Mouse (Mus musculus) hindbrain, embryonic 13.5 days (tissue): ENCODE measurements around the gene D330045A20Rik. TPM values are rescaled to one million over a fixed set of nuclear protein-coding genes. Genes with fewer than 3 reads are reported as not detected.
"Not testable (repeated sequence)": the region's sequence is repeated elsewhere in the genome, so short reads cannot be mapped to it uniquely, and the experiment has no call there.

Experiments used
- ATAC-seq: fragments of 200-750 bp; cut with Nextera tagmentation; 2 replicates; pipeline ENCODE4 v1.8.0; 2017; ENCODE audit warnings: moderate TSS enrichment; ENCODE audit not compliant: low FRiP score
- H3K27ac ChIP-seq: fragments of 300-500 bp; sonication (generic); 2 replicates; pipeline ENCODE4 v1.5.1; 2015; ENCODE audit warnings: inconsistent platforms, mild to moderate bottlenecking, moderate library complexity
- H3K27me3 ChIP-seq: fragments of 300-500 bp; sonication (generic); 2 replicates; pipeline ENCODE4 v1.6.1; 2015; ENCODE audit warnings: mild to moderate bottlenecking, inconsistent platforms
- H3K36me3 ChIP-seq: fragments of 300-500 bp; sonication (generic); 2 replicates; pipeline ENCODE4 v1.6.1; 2015; ENCODE audit warnings: mild to moderate bottlenecking, inconsistent platforms
- H3K4me1 ChIP-seq: fragments of 300-500 bp; sonication (generic); replicated peaks from 2 replicates; pipeline ENCODE4 v1.6.1; 2015; ENCODE audit warnings: inconsistent platforms
- H3K4me2 ChIP-seq: fragments of 300-500 bp; sonication (generic); 2 replicates; pipeline ENCODE4 v1.6.1; 2015; ENCODE audit warnings: inconsistent platforms, mild to moderate bottlenecking, moderate library complexity
- H3K4me3 ChIP-seq: fragments of 300-500 bp; sonication (generic); 2 replicates; pipeline ENCODE4 v1.5.1; 2015; ENCODE audit warnings: mild to moderate bottlenecking, inconsistent platforms
- H3K9ac ChIP-seq: fragments of 300-500 bp; sonication (generic); 2 replicates; pipeline ENCODE4 v1.6.1; 2015; ENCODE audit warnings: mild to moderate bottlenecking, inconsistent platforms
- H3K9me3 ChIP-seq: fragments of 300-500 bp; sonication (generic); 2 replicates; pipeline ENCODE4 v1.6.1; 2016; ENCODE audit warnings: inconsistent platforms
- WGBS: fragments of 180-500 bp; shearing (Covaris S2); methylation state at CpG from one replicate; pipeline ENCODE4 v1.1.7; 2015; 5-methylcytosine and 5-hydroxymethylcytosine counted together
- polyA plus RNA-seq: library from polyadenylated mRNA; unstranded; fragments of >200 nt; fragmentation: Nextera tagmentation; extraction: Ambion mirVana; gene quantifications from 2 replicates; pipeline ENCODE4 v1.2.1, GENCODE M21; 2015

D330045A20Rik gene
- 0.68 and 0.87 TPM in 2 replicates for polyA plus RNA-seq

DNA sequence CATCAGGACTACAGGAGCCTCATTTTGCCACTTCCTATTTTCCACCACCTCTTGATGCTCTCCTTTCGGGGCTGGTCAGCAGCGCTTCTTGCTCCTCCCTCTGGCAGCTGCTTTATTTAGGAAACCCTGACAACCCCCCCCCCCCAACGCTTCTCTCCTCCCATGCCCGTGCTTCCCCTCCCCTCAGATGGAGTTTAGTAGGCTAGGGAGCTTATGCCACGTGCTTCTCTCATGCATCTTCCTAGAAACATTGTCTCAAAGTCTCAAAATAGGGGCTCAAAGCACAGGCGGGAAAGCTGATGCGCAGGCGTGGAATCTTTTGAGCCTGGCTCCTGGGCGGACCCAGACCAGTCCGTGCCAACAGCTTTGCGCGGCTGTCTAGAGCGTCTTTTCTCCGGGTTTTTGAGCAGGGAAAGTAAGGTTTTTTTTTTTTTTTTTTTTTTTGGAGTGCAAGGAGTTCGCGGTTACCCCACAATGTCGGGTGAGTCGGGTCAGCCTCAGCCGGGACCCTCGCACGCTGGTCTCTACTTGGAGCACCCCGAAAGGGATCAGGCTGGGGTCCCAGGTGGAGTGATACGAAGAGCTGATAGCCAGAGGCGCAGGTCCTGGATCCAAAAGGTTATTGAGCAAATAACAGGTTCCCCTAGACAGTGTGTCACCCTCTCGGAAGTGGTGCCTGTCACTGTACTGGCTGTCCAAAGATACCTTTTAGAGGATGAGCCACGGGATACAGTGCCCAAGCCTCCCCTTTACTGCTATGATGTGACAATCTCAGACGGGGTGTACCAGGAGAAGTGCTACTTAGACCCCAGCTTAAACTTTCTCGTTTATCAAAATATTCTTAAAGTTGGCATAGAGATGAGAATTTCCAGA lies at the start of gene D330045A20Rik:
TSS of gene D330045A20Rik (plus strand) at position 346 of the 873 bp plus-strand sequence.
- no peaks in the 10 kb centered on the region for H3K9me3 ChIP-seq
- ATAC-seq, result peak; percentile 81
- H3K4me3 ChIP-seq, result peak within 1 kb of the TSS; percentile 39
- WGBS, result 21% methylated on average over 28 of the region's 28 CpGs
- H3K4me1 ChIP-seq, result no peaks in the 10 kb centered on the region
- peak within 1 kb of the TSS; percentile 55 for H3K4me2 ChIP-seq
- no peak within 1 kb of the TSS for H3K27ac ChIP-seq
- H3K9ac ChIP-seq, result peak within 1 kb of the TSS; percentile 56; the same call in 1 of the 2 replicates
- H3K36me3 ChIP-seq, result no peaks in the 10 kb centered on the region
- H3K27me3 ChIP-seq, result peaks cover 19% of the 10 kb centered on the region; the same call in 1 of the 2 replicates

- no peak overlapping the region for H3K27ac ChIP-seq
- 82% methylated on average over 2 of the region's 2 CpGs for WGBS
- H3K4me2 ChIP-seq, result no peak overlapping the region
- no peak overlapping the region for H3K9ac ChIP-seq
- ATAC-seq, result no peak
- H3K4me3 ChIP-seq, result no peak overlapping the region
- no peaks in the 10 kb centered on the region for H3K9me3 ChIP-seq
- no peaks in the 10 kb centered on the region for H3K36me3 ChIP-seq
- H3K27me3 ChIP-seq, result peaks cover 7% of the 10 kb centered on the region; the same call in 1 of the 2 replicates
- H3K4me1 ChIP-seq, result no peaks in the 10 kb centered on the region
These were observed 47.6 kb upstream of the D330045A20Rik start for GRCm38 (mm10) chrX:139432550-139432949.

- Histone ChIP-seq H3K9me3 (no peaks in the 10 kb centered on the region), H3K4me1 (no peaks in the 10 kb centered on the region), H3K4me2 (no peak overlapping the region), H3K27ac (no peak overlapping the region), H3K36me3 (no peaks in the 10 kb centered on the region), H3K27me3 (peaks cover 7% of the 10 kb centered on the region; the same call in 1 of the 2 replicates), H3K4me3 (no peak overlapping the region), H3K9ac (no peak overlapping the region)
- WGBS, result 63% methylated on average over 2 of the region's 2 CpGs
- no peak for ATAC-seq
These were observed 45.0 kb upstream of the D330045A20Rik start for GRCm38 (mm10) chrX:139435202-139435601.

GRCm38 (mm10) chrX:139441057-139441456 lies 39.1 kb upstream of the D330045A20Rik start:
- not testable (repeated sequence) for ATAC-seq, H3K4me1 ChIP-seq, H3K36me3 ChIP-seq

GRCm38 (mm10) chrX:139456812-139457211 lies 23.4 kb upstream of the D330045A20Rik start:
- H3K27ac ChIP-seq, result no peak overlapping the region
- no peak overlapping the region for H3K4me2 ChIP-seq
- H3K36me3 ChIP-seq, result no peaks in the 10 kb centered on the region
- ATAC-seq, result no peak
- no peaks in the 10 kb centered on the region for H3K4me1 ChIP-seq
- 58% methylated on average over 2 of the region's 2 CpGs for WGBS
- no peaks in the 10 kb centered on the region for H3K27me3 ChIP-seq
- no peak overlapping the region for H3K9ac ChIP-seq
- no peaks in the 10 kb centered on the region for H3K9me3 ChIP-seq
- no peak overlapping the region for H3K4me3 ChIP-seq

More at GRCm38 (mm10) chrX:139441057-139441456, 39.1 kb upstream of the D330045A20Rik start:
- not testable (repeated sequence) for H3K9me3 ChIP-seq, H3K4me2 ChIP-seq, H3K27ac ChIP-seq, H3K4me3 ChIP-seq, H3K27me3 ChIP-seq, H3K9ac ChIP-seq
- 94% methylated on average over 22 of the region's 22 CpGs for WGBS

DNA sequence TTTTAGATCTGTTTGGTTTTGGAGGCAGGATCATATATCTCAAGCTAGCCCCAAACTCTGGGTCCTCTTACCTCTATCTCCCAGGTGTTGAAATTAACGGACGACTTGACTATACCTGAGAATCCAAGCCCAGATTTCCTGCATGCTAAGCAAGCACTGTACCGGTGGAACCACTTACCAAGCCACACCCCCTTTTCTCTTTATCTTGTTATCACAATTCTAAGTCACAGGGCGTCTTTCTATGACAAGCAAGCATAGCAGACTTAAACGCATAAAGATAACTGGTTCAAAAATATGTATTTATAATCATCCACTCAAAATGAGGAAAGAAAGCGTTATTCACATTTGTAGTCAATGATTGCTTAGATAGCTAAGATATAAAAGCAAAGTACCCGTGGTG lies 1.9 kb downstream of the D330045A20Rik start:
- Histone ChIP-seq H3K4me1 (no peaks in the 10 kb centered on the region), H3K27ac (no peak overlapping the region), H3K4me3 (no peak overlapping the region), H3K4me2 (no peak overlapping the region), H3K27me3 (peaks cover 19% of the 10 kb centered on the region; the same call in 1 of the 2 replicates), H3K9me3 (no peaks in the 10 kb centered on the region), H3K9ac (no peak overlapping the region), H3K36me3 (no peaks in the 10 kb centered on the region)
- no peak for ATAC-seq
- WGBS, result 77% methylated on average over 7 of the region's 7 CpGs

GRCm38 (mm10) chrX:139484974-139485373 lies 4.8 kb downstream of the D330045A20Rik start:
- H3K27me3 ChIP-seq, result peaks cover 15% of the 10 kb centered on the region; the same call in 1 of the 2 replicates
- no peak overlapping the region for H3K27ac ChIP-seq
- ATAC-seq, result no peak
- H3K4me2 ChIP-seq, result no peak overlapping the region
- H3K9me3 ChIP-seq, result no peaks in the 10 kb centered on the region
- no peak overlapping the region for H3K9ac ChIP-seq
- H3K4me3 ChIP-seq, result no peak overlapping the region
- H3K36me3 ChIP-seq, result no peaks in the 10 kb centered on the region
- H3K4me1 ChIP-seq, result no peaks in the 10 kb centered on the region
- WGBS, result 73% methylated on average over 1 of the region's 1 CpGs

DNA sequence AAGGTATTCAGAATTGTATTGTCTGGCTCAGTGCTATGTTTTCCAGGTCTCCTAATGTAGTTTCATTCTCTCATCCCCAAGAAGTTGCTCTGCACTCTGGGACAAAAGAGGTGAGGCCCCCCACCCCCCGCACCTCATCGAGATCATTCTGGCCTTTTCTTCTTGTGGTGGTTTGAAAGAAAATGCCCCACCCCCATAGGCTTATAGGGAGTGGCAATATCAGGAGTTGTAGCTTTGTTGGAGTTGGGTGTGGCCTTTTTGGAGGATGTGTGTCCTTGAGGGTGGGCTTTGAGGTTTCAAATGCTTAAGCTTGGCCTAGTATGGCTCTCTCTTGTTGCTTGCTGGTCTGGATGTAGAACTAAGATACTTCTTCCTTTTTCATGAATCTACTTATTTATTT lies 36.0 kb downstream of the D330045A20Rik start:
- Histone ChIP-seq H3K27ac (no peak overlapping the region), H3K4me1 (no peaks in the 10 kb centered on the region), H3K9me3 (no peaks in the 10 kb centered on the region), H3K9ac (no peak overlapping the region), H3K27me3 (0 out of 2 replicates have a peak, but pooled peaks cover 2% of the 10 kb centered on the region), H3K36me3 (no peaks in the 10 kb centered on the region), H3K4me2 (no peak overlapping the region), H3K4me3 (no peak overlapping the region)
- 93% methylated on average over 2 of the region's 2 CpGs for WGBS
- no peak for ATAC-seq

- Histone ChIP-seq H3K36me3 (no peaks in the 10 kb centered on the region), H3K27ac (no peak overlapping the region), H3K4me3 (no peak overlapping the region), H3K27me3 (0 out of 2 replicates have a peak, but pooled peaks cover 2% of the 10 kb centered on the region), H3K4me2 (no peak overlapping the region), H3K4me1 (no peaks in the 10 kb centered on the region), H3K9me3 (no peaks in the 10 kb centered on the region), H3K9ac (no peak overlapping the region)
- 90% methylated on average over 2 of the region's 2 CpGs for WGBS
- no peak for ATAC-seq
These were observed 39.1 kb downstream of the D330045A20Rik start for GRCm38 (mm10) chrX:139519251-139519650.

DNA sequence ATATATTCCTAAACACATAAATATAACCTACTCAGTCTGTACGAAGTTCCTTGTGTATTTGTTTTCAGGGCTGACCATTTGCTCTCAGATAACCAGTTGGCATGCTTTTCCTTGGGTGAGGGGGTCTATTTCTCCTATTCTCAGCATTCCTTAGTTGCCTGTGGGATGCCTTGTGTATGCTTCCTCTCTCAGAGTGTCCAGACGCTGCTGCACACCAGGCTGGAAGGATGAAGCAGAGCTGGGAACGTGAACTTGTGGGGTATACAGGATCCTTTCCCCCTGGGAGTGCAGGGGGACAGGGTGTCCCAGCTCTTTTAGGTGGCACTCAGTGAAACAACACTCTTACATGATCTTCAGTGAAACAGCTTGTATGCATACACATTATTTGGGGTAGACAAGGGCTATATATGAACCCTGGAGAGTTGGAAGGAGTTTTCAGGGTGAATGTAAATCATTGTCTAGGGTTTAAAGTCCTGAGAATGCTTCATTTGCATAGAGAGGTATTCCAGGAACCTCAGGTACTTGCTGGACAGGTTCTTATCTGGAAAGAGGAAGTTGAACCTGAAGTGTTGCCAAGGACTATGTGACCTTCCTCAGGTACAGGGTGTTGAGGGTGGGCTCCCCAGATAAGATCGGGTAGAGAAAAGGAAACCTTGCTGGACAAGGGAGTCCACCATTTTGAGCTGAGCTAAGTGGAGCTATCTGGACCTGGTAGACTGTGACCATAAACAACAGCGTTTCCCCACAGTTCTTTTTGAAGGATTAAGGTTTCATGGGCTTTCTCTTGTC lies 44.3 kb downstream of the D330045A20Rik start:
- WGBS, result 80% methylated on average over 5 of the region's 5 CpGs
- H3K4me2 ChIP-seq, result no peak overlapping the region
- H3K27me3 ChIP-seq, result 0 out of 2 replicates have a peak, but pooled peaks cover 3% of the 10 kb centered on the region
- ATAC-seq, result no peak
- no peaks in the 10 kb centered on the region for H3K36me3 ChIP-seq
- H3K4me1 ChIP-seq, result no peaks in the 10 kb centered on the region
- H3K4me3 ChIP-seq, result no peak overlapping the region
- H3K9ac ChIP-seq, result no peak overlapping the region
- H3K27ac ChIP-seq, result no peak overlapping the region
- H3K9me3 ChIP-seq, result no peaks in the 10 kb centered on the region

DNA sequence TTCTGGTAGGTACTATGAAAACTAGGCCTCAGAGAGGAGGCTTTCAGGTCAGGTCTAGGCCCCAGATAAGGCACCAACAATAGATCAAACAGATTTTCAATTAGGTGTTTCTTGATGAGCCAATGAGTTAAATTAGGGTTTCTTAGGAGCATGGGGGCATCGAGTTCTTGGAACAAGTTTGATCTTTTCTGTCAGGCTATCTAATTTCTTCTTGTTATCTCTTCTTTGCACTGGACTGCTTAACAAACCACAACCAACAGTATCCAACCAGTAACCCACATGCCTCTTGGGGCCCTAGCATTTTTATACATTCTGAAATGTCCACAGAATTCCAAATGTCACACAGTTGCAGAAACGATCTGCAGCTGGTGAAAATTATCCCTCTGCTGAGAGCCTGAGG lies 45.6 kb downstream of the D330045A20Rik start:
- Histone ChIP-seq H3K4me1 (no peaks in the 10 kb centered on the region), H3K9ac (no peak overlapping the region), H3K27me3 (0 out of 2 replicates have a peak, but pooled peaks cover 3% of the 10 kb centered on the region), H3K27ac (no peak overlapping the region), H3K4me2 (no peak overlapping the region), H3K9me3 (no peaks in the 10 kb centered on the region), H3K4me3 (no peak overlapping the region), H3K36me3 (no peaks in the 10 kb centered on the region)
- WGBS, result 91% methylated on average over 2 of the region's 2 CpGs
- ATAC-seq, result no peak

- no peak for ATAC-seq
- Histone ChIP-seq H3K9me3 (no peaks in the 10 kb centered on the region), H3K4me3 (no peak overlapping the region), H3K27me3 (0 out of 2 replicates have a peak, but pooled peaks cover 3% of the 10 kb centered on the region), H3K4me2 (no peak overlapping the region), H3K9ac (no peak overlapping the region), H3K4me1 (no peaks in the 10 kb centered on the region), H3K27ac (no peak overlapping the region), H3K36me3 (no peaks in the 10 kb centered on the region)
- 95% methylated on average over 4 of the region's 4 CpGs for WGBS
These were observed 46.8 kb downstream of the D330045A20Rik start for GRCm38 (mm10) chrX:139526984-139527383.
